Mouse (Mus musculus) gastrocnemius, adult 8-10 months (tissue): ENCODE results near the gene 9430015G10Rik. TPM values are rescaled to one million over a fixed set of nuclear protein-coding genes. Genes with fewer than 3 reads are reported as not detected.

Source experiments
- DNase-seq, 2 experiments: peaks; one replicate each; pipeline ENCODE4 v3.0.0; 2022; ENCODE audit warnings: low spot score in 2 of 2
- total RNA-seq, 4 experiments: library from RNA; stranded (reverse); gene quantifications; 2 replicates each; pipeline ENCODE4 v1.2.4; 2022

Gene 9430015G10Rik
- total RNA-seq: 1 to 10 TPM; 2.1 to 4.2 (median 2.4) TPM

- peak; percentile 94 to 96 for DNase-seq
Measured at GRCm38 (mm10) chr4:156109570-156110331, at the start of gene 9430015G10Rik. TSS of gene 9430015G10Rik (plus strand) at chr4:156109982.

- DNase-seq: no peak
Measured at GRCm38 (mm10) chr4:156063861-156064509, 45.8 kb upstream of the 9430015G10Rik start.

- no peak for DNase-seq
Measured at GRCm38 (mm10) chr4:156064510-156064897, 45.3 kb upstream of the 9430015G10Rik start.

GRCm38 (mm10) chr4:156065156-156065894, 44.5 kb upstream of the 9430015G10Rik start:
- DNase-seq: no peak

- DNase-seq: no peak
Measured at GRCm38 (mm10) chr4:156067256-156067949, 42.4 kb upstream of the 9430015G10Rik start.

- no peak for DNase-seq
Measured at GRCm38 (mm10) chr4:156069701-156070100, 40.1 kb upstream of the 9430015G10Rik start.

GRCm38 (mm10) chr4:156070276-156070675, 39.5 kb upstream of the 9430015G10Rik start:
- no peak for DNase-seq

GRCm38 (mm10) chr4:156070716-156071115, 39.1 kb upstream of the 9430015G10Rik start:
- no peak for DNase-seq

GRCm38 (mm10) chr4:156076911-156077382, 32.8 kb upstream of the 9430015G10Rik start:
- DNase-seq: no peak

- no peak for DNase-seq
Measured at GRCm38 (mm10) chr4:156077499-156078301, 32.1 kb upstream of the 9430015G10Rik start.

- no peak for DNase-seq
Measured at GRCm38 (mm10) chr4:156082621-156083234, 27.1 kb upstream of the 9430015G10Rik start.

- no peak for DNase-seq
Measured at GRCm38 (mm10) chr4:156083348-156083747, 26.4 kb upstream of the 9430015G10Rik start.

- DNase-seq: no peak
Measured at GRCm38 (mm10) chr4:156084096-156084879, 25.5 kb upstream of the 9430015G10Rik start.

GRCm38 (mm10) chr4:156085256-156085655, 24.5 kb upstream of the 9430015G10Rik start:
- DNase-seq: no peak

GRCm38 (mm10) chr4:156087398-156088087, 22.2 kb upstream of the 9430015G10Rik start:
- no peak for DNase-seq

GRCm38 (mm10) chr4:156091236-156091635, 18.5 kb upstream of the 9430015G10Rik start:
- DNase-seq: no peak

- DNase-seq: no peak
Measured at GRCm38 (mm10) chr4:156092765-156093164, 17.0 kb upstream of the 9430015G10Rik start.

GRCm38 (mm10) chr4:156093758-156094157, 16.0 kb upstream of the 9430015G10Rik start:
- DNase-seq: no peak

GRCm38 (mm10) chr4:156096191-156096590, 13.6 kb upstream of the 9430015G10Rik start:
- no peak for DNase-seq
